11 mouse cellular contexts compared by ENCODE assay signal in the genomic region with DNA sequence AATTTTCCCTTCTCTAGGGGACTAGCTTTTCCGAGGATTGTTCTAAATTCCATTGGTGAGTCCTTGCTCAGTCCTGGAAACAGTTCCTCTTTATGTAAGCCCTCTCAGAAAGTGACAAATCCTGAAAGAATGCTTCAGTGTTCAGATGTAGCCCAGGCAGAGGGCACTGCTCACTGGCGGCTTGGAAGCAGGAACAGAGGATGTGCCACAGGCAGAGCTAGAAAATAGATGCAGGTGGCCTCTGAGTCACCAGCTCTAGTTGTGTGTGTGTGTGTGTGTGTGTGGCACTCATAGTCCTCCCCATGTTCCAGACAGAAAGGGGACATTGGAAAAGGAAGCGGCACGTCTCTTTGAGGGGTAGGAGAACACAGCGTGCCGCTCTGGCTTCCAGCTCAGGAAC. TPM values are rescaled to one million over a fixed set of nuclear protein-coding genes. Genes with fewer than 3 reads are reported as not detected.
A peak's percentile ranks its signal among the peaks of the same experiment; 100 is the strongest.
DNase-seq lines count a peak whose midpoint lies in the region; ATAC-seq and TF ChIP-seq lines count a peak whose summit lies in the region.
"Had no signal": no experiment of that assay in that cellular context is flagged by ENCODE, and none has a peak within 500 bp of the region (broad histone marks: within the 10 kb centered on the region; RNA-seq: fewer than 3 reads in every experiment).

No protein-coding gene starts in this region.

- H3K4me3 ChIP-seq in forebrain, postnatal 0 days (ENCODE audit: low read depth, low read length), result no peak overlapping the region
- H3K4me3 ChIP-seq in forebrain, embryonic 13.5 days, result no peak overlapping the region
- no peak overlapping the region for H3K4me3 ChIP-seq in midbrain, postnatal 0 days (ENCODE audit: low read depth, low read length)
- H3K4me3 ChIP-seq in midbrain, embryonic 13.5 days (replicated peaks), result no peak overlapping the region
- H3K4me3 ChIP-seq: limb, embryonic 12.5 days had no signal

- no peak for DNase-seq in forebrain, postnatal 0 days
- peak; percentile 49 for DNase-seq in midbrain, postnatal 0 days (ENCODE audit: low spot score)
- peak; percentile 15 for DNase-seq in layer of hippocampus, adult 9-10 months (ENCODE audit: low spot score)
- DNase-seq in right cerebral cortex, postnatal 36 days (ENCODE audit: low spot score in 2 of 2), result peak; percentile 39 to 47
- no peak for DNase-seq in ovary, postnatal 14 days (ENCODE audit: low spot score)
- DNase-seq: cerebellum, adult 2 months had no signal

- ATAC-seq in forebrain, postnatal 0 days, result peak; percentile 61
- no peak for ATAC-seq in forebrain, embryonic 13.5 days
- ATAC-seq in midbrain, postnatal 0 days (ENCODE audit: low FRiP score), result peak; percentile 41; the same call in 1 of the 2 replicates
- no peak for ATAC-seq in midbrain, embryonic 13.5 days
- ATAC-seq in monocyte, adult 5-6 weeks (replicated peaks; ENCODE audit: insufficient number of reproducible peaks, low FRiP score, low TSS enrichment, poor library complexity, severe bottlenecking), result no peak
- ATAC-seq: intestine, postnatal 0 days had no signal

- WGBS in forebrain, postnatal 0 days, result 75% methylated on average over 6 of the region's 6 CpGs
- WGBS in forebrain, embryonic 13.5 days, result 79% methylated on average over 6 of the region's 6 CpGs
- WGBS in midbrain, postnatal 0 days, result 72% methylated on average over 6 of the region's 6 CpGs
- WGBS in midbrain, embryonic 13.5 days, result 81% methylated on average over 6 of the region's 6 CpGs

- no peaks in the 10 kb centered on the region for H3K27me3 ChIP-seq in forebrain, postnatal 0 days (ENCODE audit: insufficient read depth, low read length)
- no peaks in the 10 kb centered on the region for H3K27me3 ChIP-seq in forebrain, embryonic 13.5 days
- H3K27me3 ChIP-seq in midbrain, postnatal 0 days (ENCODE audit: insufficient read depth, low read length), result no peaks in the 10 kb centered on the region
- H3K27me3 ChIP-seq in midbrain, embryonic 13.5 days, result no peaks in the 10 kb centered on the region
- H3K27me3 ChIP-seq: limb, embryonic 12.5 days had no signal

- H3K9ac ChIP-seq in forebrain, postnatal 0 days, result no peak overlapping the region
- H3K9ac ChIP-seq in forebrain, embryonic 13.5 days, result no peak overlapping the region
- H3K9ac ChIP-seq in midbrain, postnatal 0 days (replicated peaks; ENCODE audit: low read length, poor library complexity, severe bottlenecking), result no peak overlapping the region
- H3K9ac ChIP-seq in midbrain, embryonic 13.5 days (replicated peaks), result no peak overlapping the region
- H3K9ac ChIP-seq: limb, embryonic 12.5 days had no signal

- H3K4me2 ChIP-seq in forebrain, postnatal 0 days (ENCODE audit: low read depth), result no peak overlapping the region
- no peak overlapping the region for H3K4me2 ChIP-seq in forebrain, embryonic 13.5 days
- H3K4me2 ChIP-seq in midbrain, postnatal 0 days (ENCODE audit: low read depth, low read length, poor library complexity, severe bottlenecking), result no peak overlapping the region
- no peak overlapping the region for H3K4me2 ChIP-seq in midbrain, embryonic 13.5 days (replicated peaks)
- H3K4me2 ChIP-seq: limb, embryonic 12.5 days had no signal

- H3K36me3 ChIP-seq in forebrain, postnatal 0 days (ENCODE audit: insufficient read depth), result no peaks in the 10 kb centered on the region
- H3K36me3 ChIP-seq in forebrain, embryonic 13.5 days (ENCODE audit: poor library complexity, severe bottlenecking), result no peaks in the 10 kb centered on the region
- no peaks in the 10 kb centered on the region for H3K36me3 ChIP-seq in midbrain, postnatal 0 days (ENCODE audit: insufficient read depth, low read length)
- no peaks in the 10 kb centered on the region for H3K36me3 ChIP-seq in midbrain, embryonic 13.5 days
- H3K36me3 ChIP-seq: limb, embryonic 12.5 days had no signal

- no peaks in the 10 kb centered on the region for H3K4me1 ChIP-seq in forebrain, postnatal 0 days (ENCODE audit: insufficient read depth)
- H3K4me1 ChIP-seq in forebrain, embryonic 13.5 days, result no peaks in the 10 kb centered on the region
- no peaks in the 10 kb centered on the region for H3K4me1 ChIP-seq in midbrain, postnatal 0 days (ENCODE audit: insufficient read depth, low read length)
- H3K4me1 ChIP-seq in midbrain, embryonic 13.5 days (replicated peaks), result no peaks in the 10 kb centered on the region
- H3K4me1 ChIP-seq: limb, embryonic 12.5 days had no signal

- no peaks in the 10 kb centered on the region for H3K9me3 ChIP-seq in forebrain, postnatal 0 days (ENCODE audit: low read length)
- H3K9me3 ChIP-seq in forebrain, embryonic 13.5 days (replicated peaks), result peaks cover 13% of the 10 kb centered on the region
- no peaks in the 10 kb centered on the region for H3K9me3 ChIP-seq in midbrain, postnatal 0 days (ENCODE audit: low read length)
- H3K9me3 ChIP-seq in midbrain, embryonic 13.5 days, result peaks cover 8% of the 10 kb centered on the region; the same call in 1 of the 2 replicates
- H3K9me3 ChIP-seq: limb, embryonic 12.5 days had no signal

- TF ChIP-seq CTCF in forebrain, postnatal 0 days (IDR thresholded peaks at IDR 0.05; ENCODE audit: low read depth), result no peak
- TF ChIP-seq CTCF in midbrain, postnatal 0 days (IDR thresholded peaks at IDR 0.05), result no peak

- no peak overlapping the region for H3K27ac ChIP-seq in forebrain, postnatal 0 days (ENCODE audit: low read depth, low read length)
- no peak overlapping the region for H3K27ac ChIP-seq in forebrain, embryonic 13.5 days
- 0 out of 2 replicates have a peak overlapping the region, but pooled peaks have one; percentile 26 for H3K27ac ChIP-seq in midbrain, postnatal 0 days (ENCODE audit: low read depth, low read length)
- no peak overlapping the region for H3K27ac ChIP-seq in midbrain, embryonic 13.5 days
- H3K27ac ChIP-seq: limb, embryonic 12.5 days had no signal

RNA-seq across cellular contexts. Expression of a gene that starts 52.5 kb away (rescaled TPM):
- 9.9 and 11.0 TPM in 2 replicates for total RNA-seq in forebrain, postnatal 0 days (2014; rRNA removed)
- polyA plus RNA-seq in forebrain, postnatal 0 days (2015; fragmentation: Nextera tagmentation; extraction: Ambion mirVana), result 4.8 and 8.6 TPM in 2 replicates
- 1.5 TPM in 2 replicates for polyA plus RNA-seq in forebrain, embryonic 13.5 days (2015; fragmentation: Nextera tagmentation; extraction: Ambion mirVana)
- 20.6 and 22.7 TPM in 2 replicates for total RNA-seq in midbrain, postnatal 0 days (2014; rRNA removed)
- polyA plus RNA-seq in midbrain, postnatal 0 days (2015; fragmentation: Nextera tagmentation; extraction: Ambion mirVana), result 13.2 and 16.2 TPM in 2 replicates
- 2.9 and 3.7 TPM in 2 replicates for polyA plus RNA-seq in midbrain, embryonic 13.5 days (2015; fragmentation: Nextera tagmentation; extraction: Ambion mirVana)
- 13.4 to 25.6 TPM (median 13.7 TPM) in 3 replicates for total RNA-seq in monocyte, adult 5-6 weeks (2017)

Comparison
In these comparisons a context has a peak if more than half of its experiments do, and no peak if none do; other contexts are left out.
1. ATAC-seq: peak in forebrain, postnatal 0 days (single experiment) and midbrain, postnatal 0 days (single experiment); none in forebrain, embryonic 13.5 days (single experiment), midbrain, embryonic 13.5 days (single experiment) and monocyte, adult 5-6 weeks (single experiment).
2. DNase-seq: peak in midbrain, postnatal 0 days (single experiment), layer of hippocampus, adult 9-10 months (single experiment) and right cerebral cortex, postnatal 36 days (2 of 2); none in forebrain, postnatal 0 days (single experiment) and ovary, postnatal 14 days (single experiment).